Mouse (Mus musculus) heart, postnatal 14 days (tissue): ENCODE data around the gene Fgd3. TPM values are rescaled to one million over a fixed set of nuclear protein-coding genes. Genes with fewer than 3 reads are reported as not detected.

Source experiments
- DNase-seq, 2 experiments: peaks; one replicate each; pipeline ENCODE4 v3.0.0; 2021 to 2022
- intact Hi-C: fragments of 180-260 bp; cut with DNase I; formaldehyde crosslinking; loops from one replicate; pipeline ENCODE4 v1.15.1; 2025
- total RNA-seq, 2 experiments: library from RNA; stranded (reverse); gene quantifications; 2 replicates each; pipeline ENCODE4 v1.2.3; 2021

Gene Fgd3
- total RNA-seq, 2 experiments from 2014 or later, result 0.79 to 1.5 TPM

GRCm38 (mm10) chr13:49219367-49219766 lies 100.7 kb downstream of the Fgd3 start:
- no peak for DNase-seq
- intact Hi-C loops, result loop anchor here (10.0 kb wide), 2 partner anchors 155 to 435 kb away; partner anchors contain the start of genes Cenpp and Nol8

DNA sequence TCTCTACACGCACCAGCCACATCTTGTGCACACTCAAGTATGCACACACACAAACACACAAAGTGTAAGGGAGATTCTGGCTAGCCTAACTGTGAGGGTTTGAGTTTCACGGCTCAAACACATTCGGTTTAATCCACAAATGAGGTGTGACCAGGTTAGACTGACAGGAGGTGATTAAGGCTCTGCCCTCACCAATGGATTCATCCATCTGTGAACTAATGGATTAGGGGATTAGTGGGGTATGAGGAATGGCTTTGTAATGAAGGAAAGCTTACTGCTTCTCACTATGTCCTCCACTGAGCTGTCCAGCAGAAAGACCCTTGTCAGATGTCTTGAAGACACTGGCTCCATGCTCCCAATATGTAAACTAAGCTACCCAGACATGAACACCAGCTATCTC lies 101.5 kb downstream of the Fgd3 start:
- no peak for DNase-seq
- intact Hi-C loops, result loop anchor here (10.0 kb wide), 2 partner anchors 156 to 436 kb away; partner anchors contain the start of genes Cenpp and Nol8

GRCm38 (mm10) chr13:49216808-49217561 lies 103.1 kb downstream of the Fgd3 start:
- intact Hi-C loops, result loop anchor here (10.0 kb wide), 2 partner anchors 158 to 438 kb away; partner anchors contain the start of genes Cenpp and Nol8
- DNase-seq, result no peak

DNA sequence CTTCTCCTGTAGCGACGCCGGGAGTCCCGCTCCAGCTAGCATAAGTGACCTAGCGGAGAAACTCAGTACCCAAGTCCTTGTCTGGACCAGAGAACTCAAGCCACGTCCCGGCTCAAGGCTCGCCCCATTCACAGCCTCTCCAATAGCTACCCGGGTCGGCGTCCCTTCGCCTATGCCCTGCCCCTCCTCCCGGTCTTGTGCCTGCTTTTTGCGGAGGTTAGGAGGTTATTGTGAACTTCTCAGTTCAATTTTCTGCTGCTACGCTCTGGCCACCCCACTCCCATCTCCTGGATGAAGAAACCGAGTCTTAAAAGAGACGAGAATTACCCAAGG lies 103.9 kb downstream of the Fgd3 start:
- no peak for DNase-seq
- intact Hi-C loops, result loop anchor here (10.0 kb wide), 2 partner anchors 159 to 439 kb away; partner anchors contain the start of genes Cenpp and Nol8

DNA sequence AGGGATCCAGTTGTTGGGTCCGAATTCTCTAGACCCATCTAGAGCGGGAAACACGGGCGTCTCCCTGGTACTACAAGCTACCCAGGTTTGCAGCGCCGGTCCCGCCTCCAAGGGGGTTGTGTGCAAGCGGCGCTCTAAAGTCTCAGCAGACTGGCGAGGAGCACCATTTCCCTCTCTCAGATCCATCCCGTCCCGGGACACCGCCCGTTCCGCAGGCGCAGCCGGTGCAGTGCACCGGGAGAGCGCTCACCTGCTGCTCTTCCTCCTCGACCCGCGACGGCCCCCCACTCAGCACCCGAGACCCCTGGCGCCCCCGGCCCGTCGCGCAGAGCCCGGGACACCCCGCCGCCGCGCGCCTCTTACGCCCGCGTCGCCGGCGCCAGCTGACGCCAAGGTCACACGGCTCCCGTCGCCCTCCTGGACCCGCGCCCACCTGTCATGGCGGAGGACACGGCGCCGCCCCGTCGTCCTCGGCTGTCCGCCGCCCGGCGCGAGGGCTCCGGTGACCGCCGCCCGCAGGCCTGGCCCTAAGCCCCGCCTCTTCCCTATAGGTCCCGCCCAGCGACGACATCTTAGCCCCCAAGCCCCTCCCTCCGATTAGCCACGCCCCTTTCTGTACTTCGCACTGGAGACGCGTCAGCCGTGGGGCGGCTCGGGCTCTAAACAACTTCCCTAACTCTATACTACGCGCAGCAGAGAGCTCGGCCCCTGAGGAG lies 104.4 kb downstream of the Fgd3 start, which contains the start of gene Card19:
Card19 (minus strand) TSS at position 534 of the 716 bp plus-strand sequence.
- DNase-seq, result peak; percentile 97 to 98
- intact Hi-C loops, result loop anchor here (10.0 kb wide), 2 partner anchors 159 to 439 kb away; partner anchors contain the start of genes Cenpp and Nol8

DNA sequence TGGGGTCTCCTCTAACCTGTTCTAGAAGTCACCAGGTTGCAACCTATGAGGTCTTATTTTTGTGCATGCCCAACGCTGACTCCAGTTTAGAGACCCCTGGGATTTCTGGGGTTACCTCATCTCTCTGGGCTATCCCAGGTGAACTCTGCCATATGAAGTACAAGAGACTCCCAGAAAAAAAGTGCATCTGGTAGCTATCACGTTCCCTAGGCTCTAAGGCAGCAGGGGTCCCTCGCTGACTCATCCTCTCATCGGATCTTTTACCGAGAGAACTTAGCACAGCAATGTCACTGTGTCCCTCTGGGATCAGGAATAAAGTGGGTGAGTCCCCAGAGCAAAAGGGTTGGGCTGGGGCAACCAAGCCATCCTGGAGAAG lies 105.0 kb downstream of the Fgd3 start:
- no peak for DNase-seq
- intact Hi-C loops, result loop anchor here (10.0 kb wide), 2 partner anchors 160 to 440 kb away; partner anchors contain the start of genes Cenpp and Nol8

DNA sequence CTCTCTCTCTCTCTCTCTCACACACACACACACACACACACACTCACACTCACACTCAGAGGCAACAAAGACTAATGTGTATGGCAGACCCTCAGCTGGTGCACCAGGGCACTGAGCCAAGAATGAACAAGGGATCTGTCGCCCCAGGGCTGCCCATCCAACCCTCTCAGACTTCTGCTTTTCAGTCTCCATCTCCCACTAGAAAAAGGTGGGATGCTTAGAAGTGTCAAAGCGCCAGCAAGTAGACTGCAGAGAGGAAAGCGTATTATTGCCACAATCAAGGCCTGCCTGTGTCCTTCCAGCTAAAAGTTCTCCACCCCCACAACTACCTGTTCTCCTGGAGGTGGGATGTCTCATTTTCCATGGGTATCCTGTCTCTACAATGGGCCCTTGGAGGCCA lies 105.7 kb downstream of the Fgd3 start:
- peak in 1 of 2 experiments; percentile 29 for DNase-seq
- intact Hi-C loops, result loop anchor here (10.0 kb wide), 2 partner anchors 160 to 440 kb away; partner anchors contain the start of genes Cenpp and Nol8

DNA sequence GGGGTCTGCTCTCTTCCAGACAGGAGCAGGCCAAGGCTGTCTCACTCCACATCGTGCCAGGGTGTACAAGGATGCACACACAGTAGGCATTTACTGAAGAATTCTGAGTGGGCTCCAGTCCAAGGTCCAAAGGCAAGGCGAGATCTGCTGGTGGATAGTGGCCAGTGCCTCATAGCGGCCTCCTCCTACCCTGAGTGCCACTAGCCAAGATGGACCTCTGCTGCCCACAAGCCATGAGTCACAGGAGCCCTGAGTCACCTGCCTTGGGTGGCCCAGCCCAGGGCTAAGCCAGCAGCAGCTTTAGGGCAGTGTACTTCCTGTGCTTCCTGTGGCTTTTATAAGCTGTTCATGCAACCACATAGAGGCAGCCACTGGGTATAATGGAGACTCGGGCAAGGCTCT lies 106.6 kb downstream of the Fgd3 start:
- intact Hi-C loops, result loop anchor here (10.0 kb wide), 2 partner anchors 161 to 441 kb away; partner anchors contain the start of genes Cenpp and Nol8

GRCm38 (mm10) chr13:49212711-49213500 lies 107.2 kb downstream of the Fgd3 start:
- intact Hi-C loops, result loop anchor here (10.0 kb wide), 2 partner anchors 162 to 442 kb away; partner anchors contain the start of genes Cenpp and Nol8
- DNase-seq, result no peak

More for the DNA sequence above, 106.6 kb downstream of the Fgd3 start:
- peak; percentile 37 to 39 for DNase-seq

Other genes with a start within 250 kb of the Fgd3 start
- 10 to 100 TPM; 40.3 to 60.0 TPM for gene Wnk2, start 172.3 kb downstream of the Fgd3 start, total RNA-seq
- 100 to 1,000 TPM in 1 of 2 experiments, 10 to 100 TPM in 1; 99.0 to 112 TPM for gene Ninj1, start 132.8 kb downstream of the Fgd3 start, total RNA-seq
- gene Card19, start 104.3 kb downstream of the Fgd3 start, total RNA-seq, result 100 to 1,000 TPM; 131 to 138 TPM
- under 1 TPM; 0.33 to 0.49 TPM for gene Susd3, start 71.6 kb downstream of the Fgd3 start, total RNA-seq
- 10 to 100 TPM; 72.1 to 77.7 TPM for gene Bicd2, start 21.3 kb upstream of the Fgd3 start, total RNA-seq
- gene Ippk, start 100.9 kb upstream of the Fgd3 start, total RNA-seq, result 1 to 10 TPM; 7.1 to 7.4 TPM
- gene Tes3-ps, start 173.0 kb upstream of the Fgd3 start, total RNA-seq, result 1 to 10 TPM; 1.2 to 1.4 TPM
- gene Ecm2, start 184.5 kb upstream of the Fgd3 start, total RNA-seq, result 10 to 100 TPM; 16.4 to 19.1 TPM
- gene Aspn, start 224.1 kb upstream of the Fgd3 start, total RNA-seq, result 10 to 100 TPM; 73.3 to 74.1 TPM